Mouse (Mus musculus) embryonic facial prominence, embryonic 11.5 days (tissue): Measurements from ENCODE around the gene Fndc10. TPM values are rescaled to one million over a fixed set of nuclear protein-coding genes. Genes with fewer than 3 reads are reported as not detected.
"Not testable (repeated sequence)": the region's sequence is repeated elsewhere in the genome, so short reads cannot be mapped to it uniquely, and the experiment has no call there.

Experiments
- ATAC-seq: fragments of 200-750 bp; cut with Nextera tagmentation; replicated peaks from 2 replicates; pipeline ENCODE4 v1.8.0; 2017; ENCODE audit warnings: low read depth; ENCODE audit not compliant: insufficient number of reproducible peaks, low FRiP score, low TSS enrichment
- DNase-seq: peaks from one replicate; pipeline ENCODE4 v3.0.0-alpha.2; 2015; ENCODE audit warnings: low spot score
- H3K27ac ChIP-seq: fragments of 300-500 bp; sonication (generic); replicated peaks from 2 replicates; pipeline ENCODE4 v1.5.1; 2014; ENCODE audit warnings: mild to moderate bottlenecking, low read depth, low read length, control low read depth
- H3K27me3 ChIP-seq: fragments of 300-500 bp; sonication (generic); 2 replicates; pipeline ENCODE4 v1.6.1; 2014; ENCODE audit warnings: mild to moderate bottlenecking, low read length, moderate library complexity, mixed read lengths; ENCODE audit not compliant: control insufficient read depth, insufficient read depth
- H3K36me3 ChIP-seq: fragments of 300-500 bp; sonication (generic); replicated peaks from 2 replicates; pipeline ENCODE4 v1.6.1; 2014; ENCODE audit warnings: low read depth, mild to moderate bottlenecking, low read length, moderate library complexity, mixed read lengths; ENCODE audit not compliant: control insufficient read depth, insufficient read depth
- H3K4me1 ChIP-seq: fragments of 300-500 bp; sonication (generic); 2 replicates; pipeline ENCODE4 v1.6.1; 2014; ENCODE audit warnings: low read length, mixed read lengths; ENCODE audit not compliant: control insufficient read depth, insufficient read depth
- H3K4me2 ChIP-seq: fragments of 300-500 bp; sonication (generic); 2 replicates; pipeline ENCODE4 v1.6.1; 2014; ENCODE audit warnings: low read depth, mild to moderate bottlenecking, control low read depth, low read length, moderate library complexity
- H3K4me3 ChIP-seq: fragments of 300-500 bp; sonication (generic); 2 replicates; pipeline ENCODE4 v1.5.1; 2014; ENCODE audit warnings: low read depth, low read length, control low read depth
- H3K9ac ChIP-seq: fragments of 300-500 bp; sonication (generic); replicated peaks from 2 replicates; pipeline ENCODE4 v1.6.1; 2014; ENCODE audit warnings: mild to moderate bottlenecking, control low read depth, low read length
- H3K9me3 ChIP-seq: fragments of 300-500 bp; sonication (generic); replicated peaks from 2 replicates; pipeline ENCODE4 v1.6.1; 2016; ENCODE audit warnings: mild to moderate bottlenecking, low read length, inconsistent platforms, mixed read lengths; ENCODE audit not compliant: control insufficient read depth
- whole genome bisulfite sequencing: fragments of 180-500 bp; shearing (Covaris S2); extraction: QIAGEN DNeasy Blood & Tissue Kit; methylation state at CpG from one replicate; pipeline ENCODE4 v1.1.7; 2014; 5-methylcytosine and 5-hydroxymethylcytosine counted together
- polyA plus RNA-seq: library from polyadenylated mRNA; unstranded; fragments of >200 nt; fragmentation: Nextera tagmentation; extraction: Ambion mirVana; gene quantifications from 2 replicates; pipeline ENCODE4 v1.2.1, GENCODE M21; 2014

The Fndc10 gene
- polyA plus RNA-seq, result 2.1 TPM in 2 replicates

DNA sequence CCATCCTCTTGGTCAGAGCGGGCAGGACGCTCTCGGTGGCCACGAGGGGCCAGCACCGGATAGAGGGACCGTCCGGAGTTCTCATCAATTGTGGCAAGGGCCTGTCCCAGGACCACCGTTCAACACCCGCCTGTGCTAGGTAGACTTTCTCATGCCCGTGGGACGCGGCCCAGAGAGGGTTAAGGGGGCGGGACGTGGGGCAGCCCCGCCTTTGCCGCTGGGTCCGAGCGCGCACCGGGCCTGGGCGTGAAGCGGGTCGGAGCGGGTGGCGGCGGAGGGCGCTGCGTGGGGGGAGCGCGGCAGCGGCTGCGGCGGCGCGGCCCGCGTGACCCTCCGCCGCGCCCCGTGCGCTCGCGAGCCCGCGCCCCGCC lies at the start of gene Fndc10:
Gene Fndc10, plus strand, starts transcription at position 232 of the 371 bp plus-strand sequence.
- no peak within 1 kb of the TSS; the same call in 1 of the 2 replicates for H3K27ac ChIP-seq
- under 1% methylated on average over 44 of the region's 47 CpGs for WGBS

DNA sequence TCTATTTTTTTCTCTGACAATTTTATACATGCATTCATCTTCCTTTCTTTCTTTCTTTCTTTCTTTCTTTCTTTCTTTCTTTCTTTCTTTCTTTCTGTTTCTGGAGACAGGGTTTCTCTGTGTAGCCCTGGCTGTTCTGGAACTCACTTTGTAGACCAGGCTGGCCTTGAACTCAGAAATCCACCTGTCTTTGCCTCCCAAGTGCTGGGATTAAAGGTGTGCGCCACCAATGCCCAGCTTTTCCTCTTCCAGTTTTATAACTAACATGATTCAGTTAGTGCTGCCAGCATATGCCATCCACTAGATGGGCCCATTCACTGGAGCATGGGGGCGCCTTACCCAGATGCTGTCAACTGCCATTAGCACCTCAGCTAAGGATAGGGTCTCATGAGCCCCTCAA lies 48.8 kb upstream of the Fndc10 start, which contains the start of gene Gm10563:
Gene Gm10563, minus strand, starts transcription at position 101 of the 400 bp plus-strand sequence.
- not testable (repeated sequence) for H3K4me3 ChIP-seq, H3K9me3 ChIP-seq, H3K4me2 ChIP-seq, H3K27me3 ChIP-seq, H3K4me1 ChIP-seq, DNase-seq, H3K9ac ChIP-seq, H3K27ac ChIP-seq, ATAC-seq
- 92% methylated on average over 2 of the region's 2 CpGs for WGBS
- peaks cover 18% of the 10 kb centered on the region for H3K36me3 ChIP-seq

More for the DNA sequence above, at the start of gene Fndc10:
- peak within 1 kb of the TSS; percentile 61 for H3K4me3 ChIP-seq
- DNase-seq (peak; percentile 77), ATAC-seq (peak; percentile 80)
- H3K9ac ChIP-seq, result peak within 1 kb of the TSS; percentile 78
- peaks cover 6% of the 10 kb centered on the region; the same call in 1 of the 2 replicates for H3K27me3 ChIP-seq
- peak within 1 kb of the TSS; percentile 84 for H3K4me2 ChIP-seq
- H3K9me3 ChIP-seq, result no peaks in the 10 kb centered on the region
- H3K36me3 ChIP-seq, result no peaks in the 10 kb centered on the region
- H3K4me1 ChIP-seq, result no peaks in the 10 kb centered on the region

GRCm38 (mm10) chr4:155645721-155646120 lies 48.4 kb upstream of the Fndc10 start:
- Histone ChIP-seq H3K4me1 (no peaks in the 10 kb centered on the region), H3K27me3 (no peaks in the 10 kb centered on the region), H3K4me3 (no peak overlapping the region), H3K27ac (no peak overlapping the region), H3K4me2 (no peak overlapping the region), H3K9ac (no peak overlapping the region), H3K9me3 (no peaks in the 10 kb centered on the region), H3K36me3 (peaks cover 20% of the 10 kb centered on the region)
- ATAC-seq (no peak), DNase-seq (no peak)
- 96% methylated on average over 5 of the region's 5 CpGs for whole genome bisulfite sequencing

- peaks cover 27% of the 10 kb centered on the region for H3K27me3 ChIP-seq
- ATAC-seq (no peak), DNase-seq (no peak)
- H3K4me2 ChIP-seq, result no peak overlapping the region
- H3K9ac ChIP-seq, result no peak overlapping the region
- H3K9me3 ChIP-seq, result no peaks in the 10 kb centered on the region
- no peak overlapping the region for H3K27ac ChIP-seq
- peaks cover 14% of the 10 kb centered on the region for H3K4me1 ChIP-seq
- H3K4me3 ChIP-seq, result no peak overlapping the region
- H3K36me3 ChIP-seq, result peaks cover 10% of the 10 kb centered on the region
- WGBS, result 90% methylated on average over 11 of the region's 11 CpGs
Measured at GRCm38 (mm10) chr4:155649355-155649754, 44.8 kb upstream of the Fndc10 start.

DNA sequence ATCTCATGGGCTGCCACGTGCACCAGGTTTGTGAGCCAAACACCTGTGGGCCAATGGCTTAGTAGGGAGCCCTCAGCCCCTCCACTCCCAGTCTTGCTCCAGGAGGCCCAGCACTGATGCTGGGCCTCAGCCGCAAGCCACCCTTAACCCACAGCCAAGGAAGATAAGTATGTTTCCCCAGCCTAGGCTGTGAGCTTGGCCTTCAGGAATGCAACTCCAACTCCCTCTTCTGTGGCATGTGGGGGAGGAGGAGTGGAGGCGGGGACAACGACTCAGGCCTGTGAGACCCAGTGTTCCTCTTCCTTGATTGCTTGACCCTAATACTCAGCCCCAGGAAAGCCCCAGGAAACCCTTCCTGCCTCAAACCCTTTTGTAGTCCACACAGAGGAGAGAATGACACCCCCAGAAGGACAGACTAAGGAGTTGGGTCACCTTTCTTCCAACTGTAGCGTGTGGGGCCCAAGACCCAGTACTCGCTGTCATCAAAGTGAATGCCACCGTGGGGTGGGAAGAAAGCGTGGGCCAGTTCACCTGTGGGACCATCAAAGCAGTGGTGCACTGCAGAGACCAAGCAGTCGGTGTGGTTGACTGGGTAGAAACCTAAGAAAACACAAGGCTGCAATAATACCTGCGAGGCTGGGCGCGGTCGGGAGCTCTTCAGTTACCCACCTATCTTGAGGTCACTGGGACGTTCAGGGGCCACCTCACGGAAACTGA lies 42.4 kb upstream of the Fndc10 start:
- 63% methylated on average over 15 of the region's 15 CpGs for WGBS
- Histone ChIP-seq H3K36me3 (peaks cover 8% of the 10 kb centered on the region), H3K9ac (no peak overlapping the region), H3K27ac (no peak overlapping the region), H3K9me3 (no peaks in the 10 kb centered on the region), H3K4me2 (no peak overlapping the region; the same call in 1 of the 2 replicates), H3K4me3 (no peak overlapping the region), H3K4me1 (peaks cover 22% of the 10 kb centered on the region), H3K27me3 (peaks cover 42% of the 10 kb centered on the region)
- ATAC-seq (no peak), DNase-seq (no peak)

DNA sequence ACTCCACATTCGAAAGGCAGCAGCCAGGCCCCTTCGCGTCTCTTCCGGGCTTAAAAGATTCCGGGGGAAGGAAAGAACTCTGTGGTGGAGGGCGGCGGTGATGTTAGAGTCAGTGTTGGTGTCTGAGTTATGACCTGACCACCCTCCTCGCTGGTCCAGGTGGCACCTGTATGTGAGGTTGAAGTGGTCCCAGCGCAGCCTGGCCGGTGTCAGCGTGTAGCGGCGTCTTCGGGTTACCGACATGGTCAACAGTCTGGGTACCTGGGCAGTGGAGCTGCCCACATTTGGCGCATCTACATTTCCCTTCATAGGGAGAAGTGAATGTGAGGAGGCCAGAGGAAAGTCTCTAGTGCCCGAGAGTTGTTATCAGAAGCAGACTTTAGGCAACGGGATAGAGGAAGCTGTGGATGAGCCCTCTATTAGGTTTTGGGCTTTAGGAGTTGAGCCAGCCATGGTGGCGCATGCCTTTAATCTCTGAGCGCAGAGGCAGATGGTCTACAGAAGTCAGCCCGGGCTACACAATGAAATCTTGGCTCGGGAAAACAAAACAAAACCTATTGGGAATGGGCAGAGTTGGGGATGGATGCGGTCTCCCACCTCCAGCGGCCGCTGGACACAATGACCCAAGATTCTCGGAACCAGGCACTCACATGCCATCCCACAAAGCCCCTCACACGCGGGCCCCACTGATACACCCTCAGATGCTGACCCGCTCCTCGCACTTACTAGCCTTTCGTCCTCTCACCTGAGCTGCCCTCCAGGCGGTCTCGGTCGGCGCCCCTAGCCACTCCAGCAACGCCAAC lies 41.7 kb upstream of the Fndc10 start:
- ATAC-seq (no peak), DNase-seq (no peak)
- 16% methylated on average over 36 of the region's 36 CpGs for WGBS
- peak overlapping the region; percentile 95 for H3K4me2 ChIP-seq
- H3K27ac ChIP-seq, result no peak overlapping the region
- H3K36me3 ChIP-seq, result peaks cover 7% of the 10 kb centered on the region
- H3K9ac ChIP-seq, result peak overlapping the region; percentile 69
- peak overlapping the region; percentile 42 for H3K4me3 ChIP-seq
- no peaks in the 10 kb centered on the region for H3K9me3 ChIP-seq
- peaks cover 22% of the 10 kb centered on the region for H3K4me1 ChIP-seq
- H3K27me3 ChIP-seq, result peaks cover 42% of the 10 kb centered on the region

GRCm38 (mm10) chr4:155653086-155653450 lies 41.1 kb upstream of the Fndc10 start, which contains the start of gene Mmp23:
Gene Mmp23 (minus strand): TSS chr4:155653384.
- Histone ChIP-seq H3K27ac (no peak within 1 kb of the TSS), H3K9me3 (no peaks in the 10 kb centered on the region), H3K4me2 (peak within 1 kb of the TSS; percentile 95), H3K4me1 (peaks cover 22% of the 10 kb centered on the region), H3K27me3 (peaks cover 42% of the 10 kb centered on the region), H3K36me3 (peaks cover 6% of the 10 kb centered on the region), H3K4me3 (peak within 1 kb of the TSS; percentile 42), H3K9ac (peak within 1 kb of the TSS; percentile 69)
- WGBS, result under 1% methylated on average over 33 of the region's 33 CpGs
- peak; percentile 74 for DNase-seq
- peak; percentile 70 for ATAC-seq
